Mouse (Mus musculus) brain, embryonic 14.5 days (tissue): ENCODE results near the gene Fbxw2.

Experiments
- CTCF ChIP-seq: fragments of 200-500 bp; IDR thresholded peaks from 2 replicates; pipeline ENCODE4 v1.5.1; 2012; ENCODE audit warnings: inconsistent platforms, mild to moderate bottlenecking, moderate library complexity, borderline replicate concordance; ENCODE audit not compliant: insufficient read depth, insufficient read length; ENCODE audit errors: extremely low read depth
- POLR2A ChIP-seq: fragments of 200-500 bp; IDR thresholded peaks from 2 replicates; pipeline ENCODE4 v1.6.1; 2012; ENCODE audit warnings: mild to moderate bottlenecking, inconsistent platforms, borderline replicate concordance; ENCODE audit not compliant: poor library complexity, insufficient read depth, insufficient read length, severe bottlenecking; ENCODE audit errors: extremely low read depth

DNA sequence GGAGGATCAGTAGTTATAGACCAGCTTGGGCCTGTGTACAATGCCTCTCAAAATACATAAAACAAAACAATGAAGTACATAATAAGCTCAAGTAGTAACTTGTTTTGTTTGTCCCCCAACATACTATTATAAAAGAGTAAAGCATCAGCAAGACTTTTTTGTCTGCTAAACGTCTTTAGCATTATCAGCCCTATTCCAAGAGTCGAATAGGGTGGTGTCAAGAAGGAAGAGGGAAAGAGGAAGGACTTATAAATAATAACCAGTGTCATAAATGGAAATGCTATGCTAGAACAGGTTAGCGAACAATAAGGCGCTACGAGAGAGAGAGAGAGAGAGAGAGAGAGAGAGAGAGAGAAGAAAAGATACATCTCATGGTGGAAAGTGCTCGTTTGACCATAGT is 55.2 kb downstream of the Fbxw2 start:
- TF ChIP-seq POLR2A (no peak), CTCF (no peak)
